Mouse (Mus musculus) G1E-ER4 (cell line): ENCODE data around the gene Dgat2. TPM values are rescaled to one million over a fixed set of nuclear protein-coding genes. Genes with fewer than 3 reads are reported as not detected.

ENCODE experiments used
- GATA1 ChIP-seq: IDR thresholded peaks from one replicate; pipeline ENCODE4 v1.8.0; 2012; ENCODE audit warnings: low read length, inconsistent platforms
- polyA plus RNA-seq: library from polyadenylated mRNA; stranded (reverse); fragments of >175 nt; gene quantifications from 2 replicates; pipeline ENCODE4 v1.2.3, GENCODE M21; 2012

Dgat2 gene
- 0.03 and 0.04 TPM in 2 replicates for polyA plus RNA-seq

- TF ChIP-seq GATA1: no peak
Observed at GRCm38 (mm10) chr7:99182432-99183172, at the start of gene Dgat2. Gene Dgat2 (minus strand): TSS chr7:99182719.

GRCm38 (mm10) chr7:99230061-99230747 is 47.7 kb upstream of the Dgat2 start:
- no peak for TF ChIP-seq GATA1

DNA sequence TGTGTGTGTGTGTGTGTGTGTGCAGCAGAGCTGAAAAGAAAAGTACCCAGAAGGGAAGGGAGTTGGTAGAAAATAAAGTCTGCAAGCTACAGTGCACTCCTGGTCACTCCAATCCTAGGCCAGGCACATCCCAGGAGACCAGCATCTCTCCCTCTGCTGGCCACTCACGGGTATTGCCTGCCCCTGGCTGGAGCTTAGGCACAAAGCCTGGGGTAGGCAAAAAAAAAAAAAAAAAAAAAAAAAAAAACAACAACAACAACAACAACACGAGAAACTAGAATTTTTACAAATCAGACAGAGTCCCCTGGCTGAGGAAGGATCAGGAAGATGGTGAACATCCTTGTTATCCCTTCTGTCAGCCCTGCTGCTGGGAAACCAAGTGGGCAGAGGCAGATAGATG is 46.9 kb upstream of the Dgat2 start:
- TF ChIP-seq GATA1: no peak

DNA sequence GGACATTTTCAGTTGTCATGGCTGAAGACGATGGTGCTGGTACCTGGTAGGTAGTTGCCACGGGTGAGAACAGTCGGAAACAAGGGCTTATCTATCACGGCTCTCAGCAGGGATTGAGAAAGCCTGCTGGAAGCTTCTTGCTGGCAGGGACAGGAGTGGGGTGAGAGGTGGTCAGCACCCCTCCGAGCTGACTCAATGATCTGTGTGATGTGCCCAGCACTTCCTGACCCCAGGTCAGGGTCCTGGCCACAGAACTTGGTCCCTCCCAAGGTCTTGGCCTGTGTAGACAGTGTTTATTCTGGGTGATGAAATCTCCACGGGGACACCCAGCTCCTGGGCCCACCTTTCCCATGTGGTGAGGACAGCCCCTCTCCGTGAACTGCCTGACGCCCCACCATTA is 46.3 kb upstream of the Dgat2 start:
- no peak for TF ChIP-seq GATA1

DNA sequence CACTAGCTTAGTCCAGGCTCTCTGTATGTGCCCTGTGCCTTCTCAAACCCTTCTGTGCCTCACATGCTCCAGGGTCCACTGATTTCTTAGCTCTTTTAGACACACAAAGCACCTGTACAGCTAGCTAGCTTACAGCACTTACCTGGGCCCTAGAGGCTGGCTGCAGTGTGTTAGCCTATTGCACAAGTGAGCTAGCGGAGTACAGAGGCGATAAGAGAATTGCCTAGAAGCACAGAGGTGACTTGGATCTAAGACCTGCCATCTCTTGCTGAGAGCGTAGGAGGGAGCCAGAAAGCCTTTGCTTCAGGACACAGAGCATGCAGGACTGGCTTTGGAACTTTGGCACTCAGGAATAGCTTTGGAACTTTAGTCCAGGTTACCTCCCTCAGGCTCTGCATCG is 44.7 kb upstream of the Dgat2 start:
- no peak for TF ChIP-seq GATA1

DNA sequence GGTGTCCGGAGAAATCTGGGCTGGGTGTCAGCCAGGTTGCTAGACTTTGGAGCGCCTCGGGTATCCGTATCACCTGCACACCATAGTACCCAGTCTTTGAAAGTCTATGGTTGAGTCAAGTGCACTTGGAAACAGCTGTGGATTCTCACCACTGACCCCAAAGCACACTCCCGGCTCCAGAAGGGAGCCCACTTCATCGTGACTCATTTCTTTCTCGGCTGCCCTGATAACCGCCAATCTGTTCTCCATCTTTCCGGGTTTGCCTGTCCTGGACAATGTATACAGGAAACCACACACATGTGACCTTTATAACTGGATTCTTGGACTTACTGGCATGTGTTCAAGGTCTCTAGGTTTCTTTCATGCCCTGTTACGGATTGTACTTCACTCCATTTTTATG is 44.1 kb upstream of the Dgat2 start:
- TF ChIP-seq GATA1: no peak

- no peak for TF ChIP-seq GATA1
Observed at GRCm38 (mm10) chr7:99225421-99225820, 42.9 kb upstream of the Dgat2 start.

GRCm38 (mm10) chr7:99224648-99225190 is 42.2 kb upstream of the Dgat2 start:
- no peak for TF ChIP-seq GATA1

DNA sequence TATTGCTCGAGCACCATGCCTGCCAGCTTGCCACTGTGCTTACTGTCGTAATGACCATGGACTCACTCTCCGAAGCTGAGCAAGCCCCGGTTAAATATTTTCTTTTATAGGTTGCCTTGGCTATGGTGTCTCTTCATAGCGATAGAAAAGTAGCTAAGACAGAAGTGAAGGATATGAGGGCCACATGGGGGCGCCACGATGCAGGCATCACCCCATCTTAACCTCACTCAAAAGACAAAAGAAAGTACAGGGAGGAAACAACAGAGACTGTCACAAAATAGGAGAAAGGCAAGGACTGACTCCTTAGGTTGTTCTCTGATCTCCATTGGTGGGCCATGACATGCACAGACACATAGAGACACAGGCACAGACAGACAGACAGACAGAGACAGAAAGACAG is 41.7 kb upstream of the Dgat2 start:
- TF ChIP-seq GATA1: no peak

DNA sequence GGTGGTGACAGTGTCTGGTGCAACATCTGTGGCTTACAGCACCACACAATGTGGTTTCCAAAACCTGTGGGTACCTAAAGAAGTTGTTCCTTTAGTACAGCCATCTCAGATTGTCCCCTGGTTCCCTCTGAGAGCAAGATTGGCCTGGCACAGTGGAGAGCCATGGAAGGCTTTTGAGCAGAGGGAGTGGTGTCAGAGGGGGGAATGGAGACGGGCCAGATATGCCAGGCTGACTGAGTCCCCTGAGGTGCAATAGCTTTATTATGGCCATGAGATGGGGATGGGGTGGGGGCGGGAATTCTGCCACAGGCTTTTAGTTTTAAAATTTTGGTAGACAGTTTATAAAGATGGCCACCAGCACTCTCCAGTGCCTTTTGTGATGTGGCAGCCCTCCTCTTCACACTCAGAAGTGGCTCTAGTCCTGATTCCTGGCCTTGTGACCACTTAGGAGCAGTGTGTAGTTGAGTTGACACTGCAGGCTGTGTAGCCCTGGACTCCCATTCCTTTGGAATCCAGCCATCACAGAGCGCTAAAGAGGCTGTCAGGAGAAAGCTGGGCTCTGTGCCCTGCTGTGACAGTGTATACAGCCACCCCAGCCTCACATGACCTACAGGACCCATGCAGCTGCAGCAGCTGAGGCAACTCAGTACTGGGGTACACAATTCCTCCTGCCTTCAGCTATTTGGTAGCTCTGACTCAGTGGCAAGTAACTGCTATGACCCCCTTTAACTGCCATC is 35.0 kb upstream of the Dgat2 start:
- TF ChIP-seq GATA1: no peak

DNA sequence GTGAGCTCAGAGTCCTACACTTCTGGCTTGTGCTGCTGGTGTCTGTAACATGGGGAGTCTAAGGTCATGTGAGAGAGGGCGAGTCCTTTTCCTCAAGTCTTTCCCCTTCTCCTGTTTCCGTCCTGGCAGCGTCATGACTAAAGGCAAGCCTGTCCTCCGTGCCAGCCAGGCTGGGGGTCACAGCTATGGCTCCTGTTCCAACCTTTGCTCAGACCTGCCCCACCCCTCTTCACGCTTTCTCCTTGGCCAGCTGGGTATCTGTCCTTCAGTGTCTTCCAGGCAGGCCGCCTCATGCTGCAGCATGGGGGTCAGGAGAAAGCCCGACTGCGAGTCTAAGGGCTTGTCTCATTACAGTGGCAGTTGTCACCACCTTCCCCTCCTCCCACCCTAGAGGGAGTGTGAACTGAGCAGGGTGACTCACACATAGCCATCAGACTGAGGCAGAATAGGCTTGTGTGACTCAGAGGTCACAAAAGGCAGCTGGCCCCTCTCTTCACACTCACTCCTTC is 32.9 kb upstream of the Dgat2 start:
- TF ChIP-seq GATA1: no peak

DNA sequence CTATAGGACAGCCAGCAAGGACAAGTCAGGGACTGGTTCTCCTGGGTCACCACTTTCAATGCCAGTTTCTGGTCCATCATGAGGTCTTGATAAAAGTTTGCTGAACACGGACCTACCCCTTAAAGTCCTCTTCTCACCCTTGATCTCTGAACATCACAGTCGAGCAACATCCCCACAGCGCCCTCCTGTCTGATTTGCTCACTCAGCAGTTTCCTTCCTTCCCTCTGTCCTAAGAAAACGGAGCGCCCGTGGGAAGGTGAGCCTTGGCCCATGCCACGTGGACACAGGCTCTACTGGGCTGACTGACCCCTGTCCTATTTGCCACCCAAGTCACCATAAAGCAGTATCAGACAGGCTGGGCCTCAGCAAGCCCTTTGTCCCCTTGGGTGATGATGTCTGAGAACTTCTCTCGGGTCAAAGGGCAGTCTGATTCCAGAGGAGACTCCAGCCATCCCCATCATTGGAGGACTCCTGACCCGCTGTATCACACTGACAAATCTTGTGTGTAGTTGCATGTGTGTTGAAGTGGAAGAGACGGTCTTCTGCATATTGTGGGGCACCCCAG is 32.2 kb upstream of the Dgat2 start:
- no peak for TF ChIP-seq GATA1

DNA sequence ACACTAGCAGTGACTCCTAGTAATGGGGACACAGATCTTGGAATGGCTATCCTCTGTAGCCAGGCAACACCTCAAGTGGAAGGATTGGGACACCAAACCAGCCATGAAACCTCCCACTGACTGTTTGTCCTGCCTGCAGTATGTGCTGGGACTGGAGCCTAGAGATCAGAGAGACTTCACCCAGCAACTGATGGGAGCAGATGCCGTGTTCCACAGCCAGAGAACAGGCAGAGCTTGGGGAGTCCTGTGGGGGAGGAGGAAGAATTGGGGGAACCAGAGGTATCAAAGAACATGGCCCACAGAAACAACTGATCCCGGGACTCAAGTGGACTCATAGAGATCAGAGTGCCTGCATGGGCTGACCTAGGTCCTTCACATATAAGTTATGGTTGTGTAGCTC is 31.2 kb upstream of the Dgat2 start:
- no peak for TF ChIP-seq GATA1

DNA sequence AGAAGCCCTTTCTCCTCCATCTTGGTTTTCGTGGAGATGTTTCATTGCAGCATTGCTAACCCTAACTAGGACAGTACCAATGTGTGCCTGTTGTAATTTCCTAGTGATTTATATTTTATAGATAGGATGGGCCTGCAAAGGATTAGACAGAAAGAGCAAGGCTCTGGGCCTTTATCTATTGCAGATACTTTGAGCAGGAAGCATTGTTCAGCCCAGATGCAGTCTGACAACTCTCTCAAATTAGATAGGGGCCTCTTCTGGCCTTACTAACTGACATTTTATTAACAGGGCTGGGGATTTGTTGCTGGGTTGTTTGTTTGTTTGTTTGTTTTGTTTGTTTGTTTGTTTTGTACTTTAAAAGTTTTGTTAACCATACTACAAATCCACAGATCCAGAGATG is 30.5 kb upstream of the Dgat2 start:
- no peak for TF ChIP-seq GATA1

- TF ChIP-seq GATA1: no peak
Observed at GRCm38 (mm10) chr7:99208704-99209103, 26.2 kb upstream of the Dgat2 start.

GRCm38 (mm10) chr7:99206364-99206763 is 23.8 kb upstream of the Dgat2 start:
- TF ChIP-seq GATA1: no peak
